Mouse (Mus musculus) small intestine, adult 2 months (tissue): ENCODE data around the gene Atp5f1. TPM values are rescaled to one million over a fixed set of nuclear protein-coding genes. Genes with fewer than 3 reads are reported as not detected.

Source experiments
- H3K27ac ChIP-seq: fragments of 200-500 bp; 2 replicates; pipeline ENCODE4 v1.5.1; 2012; ENCODE audit warnings: low read depth, low read length, control low read depth, inconsistent platforms; ENCODE audit not compliant: insufficient read depth
- H3K27me3 ChIP-seq: fragments of 200-500 bp; 2 replicates; pipeline ENCODE4 v1.6.1; 2012; ENCODE audit warnings: mild to moderate bottlenecking, moderate library complexity, low read length, inconsistent platforms; ENCODE audit not compliant: control insufficient read depth, insufficient read depth
- H3K36me3 ChIP-seq: fragments of 200-500 bp; 2 replicates; pipeline ENCODE4 v1.6.1; 2012; ENCODE audit warnings: mild to moderate bottlenecking, low read length, control low read depth, inconsistent platforms; ENCODE audit not compliant: control insufficient read depth, insufficient read depth
- H3K4me1 ChIP-seq: fragments of 200-500 bp; 2 replicates; pipeline ENCODE4 v1.6.1; 2012; ENCODE audit warnings: low read length, inconsistent platforms, mixed read lengths; ENCODE audit not compliant: control insufficient read depth, insufficient read depth, insufficient read length
- H3K4me3 ChIP-seq: fragments of 200-500 bp; 2 replicates; pipeline ENCODE4 v1.5.1; 2012; ENCODE audit warnings: low read depth, mild to moderate bottlenecking, control low read depth, inconsistent platforms, low read length, moderate library complexity
- CTCF ChIP-seq: fragments of 200-500 bp; IDR thresholded peaks from 2 replicates; pipeline ENCODE4 v1.5.1; 2012; ENCODE audit warnings: low read depth, mild to moderate bottlenecking, control low read depth, inconsistent platforms, low read length, moderate library complexity, mixed read lengths; ENCODE audit not compliant: insufficient replicate concordance, insufficient read length; ENCODE audit errors: extremely low read depth
- POLR2A ChIP-seq: fragments of 200-500 bp; IDR thresholded peaks from 2 replicates; pipeline ENCODE4 v1.6.1; 2012; ENCODE audit warnings: low read depth, mild to moderate bottlenecking, control low read depth, inconsistent platforms, low read length, moderate library complexity
- WGBS: fragments of 180-500 bp; shearing (Covaris S2); methylation state at CpG from one replicate; pipeline ENCODE4 v1.1.7; 2018; 5-methylcytosine and 5-hydroxymethylcytosine counted together
- polyA plus RNA-seq: library from polyadenylated mRNA; depleted of rRNA; stranded (reverse); fragments of >200 nt; gene quantifications from 2 replicates; pipeline ENCODE4 v1.2.3, GENCODE M21; 2012; rRNA removed

The Atp5f1 gene
- polyA plus RNA-seq, 1 experiment = 125 TPM

DNA sequence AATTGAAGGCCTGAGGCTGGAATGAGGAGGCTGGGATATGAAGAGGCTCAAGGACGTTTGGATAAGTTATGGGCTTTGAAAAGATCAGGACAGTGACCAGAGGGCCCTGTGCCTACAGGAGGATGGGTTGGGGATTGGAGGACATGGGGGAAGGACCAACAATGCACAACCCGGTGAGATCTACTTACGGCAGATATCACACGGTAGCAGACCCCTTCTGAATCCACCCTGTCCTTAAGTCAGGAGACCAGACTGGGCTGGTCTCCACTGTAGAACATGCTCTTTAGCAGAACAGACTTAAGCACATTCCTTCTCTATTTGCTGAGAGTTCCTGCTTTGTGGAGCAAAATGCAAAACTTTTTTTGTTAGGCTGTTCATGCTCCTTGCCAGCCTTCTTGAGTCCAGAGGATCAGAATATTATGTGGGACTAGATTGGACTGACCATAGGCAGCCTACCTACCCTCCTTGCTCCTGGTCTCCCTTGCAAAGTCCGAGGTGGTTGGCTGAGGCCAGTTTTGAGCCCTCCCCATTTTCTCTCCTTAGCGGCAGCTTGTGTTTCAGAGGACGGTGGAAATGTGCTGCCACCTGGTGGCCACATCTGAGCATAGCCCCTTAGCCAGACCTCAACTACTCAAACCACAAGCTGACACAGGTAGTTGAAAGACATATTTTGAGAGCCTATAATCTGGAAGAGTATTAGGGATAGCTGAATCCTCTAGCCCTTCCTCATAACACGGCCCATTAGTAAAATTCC lies 60.3 kb downstream of the Atp5f1 start:
- TF ChIP-seq POLR2A = no peak
- TF ChIP-seq CTCF = peak; percentile 96
- Histone ChIP-seq H3K27me3 (no peaks in the 10 kb centered on the region), H3K27ac (no peak overlapping the region), H3K4me1 (peaks cover 8% of the 10 kb centered on the region; the same call in 1 of the 2 replicates), H3K4me3 (no peak overlapping the region), H3K36me3 (no peaks in the 10 kb centered on the region)
- WGBS = 41% methylated on average over 8 of the region's 8 CpGs

DNA sequence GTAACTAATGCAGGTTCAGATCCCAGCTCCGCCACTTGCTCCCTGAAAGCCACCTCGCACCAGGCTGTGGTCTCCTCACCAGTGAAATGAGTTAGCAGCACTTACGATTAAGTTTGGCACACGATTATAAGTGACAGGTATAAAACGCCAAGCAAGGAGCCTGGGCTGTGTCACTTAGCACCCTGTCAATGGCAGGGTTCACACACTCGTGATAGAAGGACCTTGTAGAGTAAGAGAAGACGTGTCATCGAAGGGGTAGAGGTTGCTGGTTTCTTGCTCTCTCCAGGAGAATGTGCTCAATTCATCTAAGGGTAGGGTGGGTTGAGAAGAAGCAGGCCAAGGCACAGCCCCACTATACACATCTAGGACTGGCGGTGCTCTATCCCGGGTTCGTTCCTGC lies 61.0 kb downstream of the Atp5f1 start:
- Histone ChIP-seq H3K27me3 (no peaks in the 10 kb centered on the region), H3K4me3 (no peak overlapping the region), H3K36me3 (no peaks in the 10 kb centered on the region), H3K4me1 (peaks cover 15% of the 10 kb centered on the region), H3K27ac (no peak overlapping the region)
- no peak for TF ChIP-seq POLR2A
- WGBS = 90% methylated on average over 11 of the region's 11 CpGs

DNA sequence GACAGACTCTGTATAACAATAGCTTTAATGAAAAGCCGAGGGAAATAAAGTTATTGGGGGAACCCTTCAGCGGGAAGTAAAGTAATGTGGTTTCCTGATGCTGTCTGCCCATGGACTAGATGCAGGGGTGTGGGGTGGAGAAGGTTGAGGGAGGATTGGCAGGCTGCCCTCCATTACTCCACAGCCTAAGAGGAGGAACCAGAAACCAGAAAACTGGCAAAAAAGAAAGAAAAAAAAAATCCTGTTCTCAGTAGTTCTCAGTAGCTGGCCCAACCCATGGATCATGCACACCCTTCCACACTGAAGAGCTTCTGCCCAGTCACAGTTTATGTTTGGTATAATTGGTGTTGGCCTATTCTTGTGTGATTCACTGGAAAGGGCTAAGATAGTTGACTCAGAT lies 61.6 kb downstream of the Atp5f1 start:
- 62% methylated on average over 2 of the region's 2 CpGs for WGBS
- no peak overlapping the region for H3K4me3 ChIP-seq
- peaks cover 17% of the 10 kb centered on the region for H3K4me1 ChIP-seq
- TF ChIP-seq POLR2A (no peak), CTCF (no peak)
- no peaks in the 10 kb centered on the region for H3K27me3 ChIP-seq
- H3K27ac ChIP-seq = no peak overlapping the region
- H3K36me3 ChIP-seq = no peaks in the 10 kb centered on the region

DNA sequence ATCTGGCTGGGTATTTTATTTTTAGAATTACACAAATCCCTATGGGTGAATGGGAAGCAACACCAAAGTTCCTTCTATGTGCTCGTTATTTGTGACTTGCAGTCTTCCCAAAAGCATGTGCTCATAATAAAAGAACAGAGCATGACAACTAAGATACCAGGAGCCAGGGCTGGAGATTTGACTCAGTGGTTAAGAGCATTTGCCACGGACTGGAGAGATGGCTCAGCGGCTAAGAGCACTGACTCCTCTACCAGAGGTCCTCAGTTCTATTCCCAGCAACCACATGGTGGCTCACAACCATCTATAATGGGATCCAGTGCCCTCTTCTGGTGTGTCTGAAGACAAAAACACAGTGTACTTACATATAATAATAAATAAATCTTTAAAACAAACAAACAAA lies 63.1 kb downstream of the Atp5f1 start:
- no peak for TF ChIP-seq POLR2A
- TF ChIP-seq CTCF = no peak
- no peaks in the 10 kb centered on the region for H3K27me3 ChIP-seq
- peaks cover 30% of the 10 kb centered on the region for H3K4me1 ChIP-seq
- H3K36me3 ChIP-seq = no peaks in the 10 kb centered on the region
- H3K27ac ChIP-seq = no peak overlapping the region
- no peak overlapping the region for H3K4me3 ChIP-seq
- WGBS = 87% methylated on average over 3 of the region's 3 CpGs

DNA sequence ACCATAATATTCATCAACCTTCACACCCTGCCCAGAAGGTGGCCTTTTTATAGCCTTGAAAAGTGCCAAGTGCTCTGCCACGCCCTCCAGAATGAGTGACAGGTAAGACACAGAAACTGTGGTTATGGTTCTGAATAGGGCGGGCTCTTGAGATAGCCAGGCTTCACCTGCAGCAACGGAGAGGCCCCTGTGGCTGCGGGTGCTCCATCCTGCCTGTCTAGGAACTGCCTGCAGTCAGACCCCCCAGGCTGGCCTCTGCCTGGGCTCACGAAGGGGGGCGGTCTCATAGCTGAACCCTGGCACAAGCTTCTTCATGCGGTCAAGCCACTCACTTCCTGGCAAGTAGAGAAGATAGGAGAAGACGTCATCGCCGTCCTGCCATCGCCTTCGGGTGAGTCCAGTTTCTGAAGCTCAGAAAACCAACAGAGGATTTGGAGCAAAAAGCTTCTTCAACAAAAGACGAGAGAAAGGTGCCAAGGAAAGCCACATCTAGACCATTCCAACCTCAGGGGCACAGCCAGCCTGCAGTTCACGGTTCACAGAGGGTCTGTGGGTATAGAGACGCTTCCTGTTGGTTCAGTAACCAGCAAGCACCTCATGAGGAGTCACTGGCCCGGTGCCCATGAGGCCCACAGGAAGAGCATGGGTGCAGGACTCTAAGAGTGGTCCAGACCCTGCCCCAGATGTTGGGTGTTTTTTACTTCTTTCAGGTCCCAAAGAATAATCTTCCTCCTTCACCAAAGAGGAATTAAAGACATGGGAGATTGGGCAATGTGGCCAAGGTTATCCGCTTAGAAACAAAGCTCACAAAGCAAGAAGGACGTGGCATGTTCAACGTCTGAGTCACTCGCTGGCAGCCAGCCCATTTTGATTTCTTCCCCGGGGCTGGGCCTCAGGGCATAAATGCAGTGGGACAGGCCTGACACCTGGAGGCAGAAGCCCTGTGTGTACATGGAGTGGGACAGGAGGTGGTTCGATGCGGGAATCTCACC lies 65.0 kb downstream of the Atp5f1 start:
- TF ChIP-seq CTCF (peak; percentile 86; the same call in 1 of the 2 replicates), POLR2A (no peak)
- peak overlapping the region; percentile 56 for H3K4me3 ChIP-seq
- no peaks in the 10 kb centered on the region for H3K27me3 ChIP-seq
- peak overlapping the region; percentile 87 for H3K27ac ChIP-seq
- peaks cover 30% of the 10 kb centered on the region for H3K4me1 ChIP-seq
- no peaks in the 10 kb centered on the region for H3K36me3 ChIP-seq
- 14% methylated on average over 23 of the region's 23 CpGs for WGBS

DNA sequence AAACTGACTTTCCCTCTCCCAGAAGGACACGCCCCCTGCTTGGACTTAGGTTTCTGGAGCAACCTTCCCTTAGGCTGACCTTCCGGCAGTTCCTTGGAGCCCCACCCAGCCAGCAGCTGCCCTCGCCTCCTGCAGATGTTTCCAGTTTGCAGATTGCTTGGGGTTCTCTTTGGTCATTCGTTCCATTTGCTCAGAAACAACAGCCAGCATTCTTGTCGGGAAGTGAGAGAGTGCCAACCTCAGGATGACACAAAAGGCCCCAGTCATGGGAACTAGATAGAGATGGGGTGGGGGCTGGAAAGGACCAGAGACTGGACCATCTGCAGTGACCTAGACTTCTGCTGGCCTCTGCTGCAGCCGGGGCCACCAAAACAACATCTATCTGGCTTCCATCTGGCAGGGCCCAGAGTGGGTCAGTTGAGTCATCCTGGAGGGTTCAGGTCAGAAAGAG lies 65.9 kb downstream of the Atp5f1 start:
- Histone ChIP-seq H3K27ac (peak overlapping the region; percentile 87), H3K4me3 (peak overlapping the region; percentile 9; the same call in 1 of the 2 replicates), H3K4me1 (peaks cover 30% of the 10 kb centered on the region), H3K27me3 (no peaks in the 10 kb centered on the region), H3K36me3 (no peaks in the 10 kb centered on the region)
- WGBS = 12% methylated on average over 6 of the region's 6 CpGs
- TF ChIP-seq CTCF (no peak), POLR2A (no peak)

Other genes with a start within 250 kb of the Atp5f1 start
- gene Rap1a, start 158.8 kb downstream of the Atp5f1 start, polyA plus RNA-seq = 0.25 and 0.89 TPM in 2 replicates
- gene Adora3, start 89.2 kb downstream of the Atp5f1 start, polyA plus RNA-seq = 0.39 and 0.41 TPM in 2 replicates
- gene Tmigd3, start 89.2 kb downstream of the Atp5f1 start, polyA plus RNA-seq = 0.94 and 1.1 TPM in 2 replicates
- 0.81 and 1.8 TPM in 2 replicates for gene I830077J02Rik, start 27.4 kb downstream of the Atp5f1 start, polyA plus RNA-seq
- 9.5 and 9.6 TPM in 2 replicates for gene Wdr77, start 730 bp downstream of the Atp5f1 start, polyA plus RNA-seq
- gene Ovgp1, start 13.6 kb upstream of the Atp5f1 start, polyA plus RNA-seq = 0.17 and 0.24 TPM in 2 replicates
- not detected in 2 replicates for gene Pifo, start 54.5 kb upstream of the Atp5f1 start, polyA plus RNA-seq
- gene Chil5, start 72.7 kb upstream of the Atp5f1 start, polyA plus RNA-seq = not detected in 2 replicates
- 0.09 TPM in 1 of 2 replicates, not detected in the other for gene Chia1, start 153.1 kb upstream of the Atp5f1 start, polyA plus RNA-seq
- 1.9 TPM in 1 of 2 replicates, not detected in the other for gene Chil3, start 207.5 kb upstream of the Atp5f1 start, polyA plus RNA-seq